Mouse (Mus musculus) intestine, postnatal 0 days (tissue): ENCODE measurements around the gene Casc3. TPM values are rescaled to one million over a fixed set of nuclear protein-coding genes. Genes with fewer than 3 reads are reported as not detected.

Source experiments
- ATAC-seq: fragments of 200-750 bp; cut with Nextera tagmentation; 2 replicates; pipeline ENCODE4 v1.8.0; 2017; ENCODE audit warnings: mild to moderate bottlenecking, moderate TSS enrichment, moderate library complexity
- H3K27ac ChIP-seq: fragments of 300-500 bp; sonication (generic); 2 replicates; pipeline ENCODE4 v1.5.1; 2014; ENCODE audit warnings: mild to moderate bottlenecking, low read depth, low read length, moderate library complexity
- H3K27me3 ChIP-seq: fragments of 300-500 bp; sonication (generic); replicated peaks from 2 replicates; pipeline ENCODE4 v1.6.1; 2014; ENCODE audit warnings: low read length, mixed read lengths; ENCODE audit not compliant: control insufficient read depth, insufficient read depth
- H3K36me3 ChIP-seq: fragments of 300-500 bp; sonication (generic); 2 replicates; pipeline ENCODE4 v1.6.1; 2014; ENCODE audit warnings: mild to moderate bottlenecking, moderate library complexity; ENCODE audit not compliant: control insufficient read depth, insufficient read depth
- H3K4me1 ChIP-seq: fragments of 300-500 bp; sonication (generic); replicated peaks from 2 replicates; pipeline ENCODE4 v1.6.1; 2014; ENCODE audit warnings: antibody characterized with exemption, low read length, mixed read lengths; ENCODE audit not compliant: control insufficient read depth, insufficient read depth
- H3K4me2 ChIP-seq: fragments of 300-500 bp; sonication (generic); replicated peaks from 2 replicates; pipeline ENCODE4 v1.6.1; 2014; ENCODE audit warnings: low read depth, mild to moderate bottlenecking, moderate library complexity
- H3K4me3 ChIP-seq: fragments of 300-500 bp; sonication (generic); 2 replicates; pipeline ENCODE4 v1.5.1; 2014; ENCODE audit warnings: low read depth, low read length
- H3K9ac ChIP-seq: fragments of 300-500 bp; sonication (generic); 2 replicates; pipeline ENCODE4 v1.6.1; 2014; ENCODE audit warnings: mild to moderate bottlenecking, low read depth, low read length
- H3K9me3 ChIP-seq: fragments of 300-500 bp; sonication (generic); 2 replicates; pipeline ENCODE4 v1.6.1; 2016; ENCODE audit warnings: mixed run types; ENCODE audit not compliant: control insufficient read depth
- CTCF ChIP-seq: sonication (generic); IDR thresholded peaks from 2 replicates; pipeline ENCODE4 v1.5.1; 2016; ENCODE audit warnings: low read depth, mild to moderate bottlenecking, control low read depth, antibody characterized with exemption, moderate library complexity
- WGBS: fragments of 180-500 bp; shearing (Covaris S2); extraction: QIAGEN DNeasy Blood & Tissue Kit; methylation state at CpG from one replicate; pipeline ENCODE4 v1.1.7; 2014; 5-methylcytosine and 5-hydroxymethylcytosine counted together
- polyA plus RNA-seq: library from polyadenylated mRNA; unstranded; fragments of >200 nt; fragmentation: Nextera tagmentation; extraction: Ambion mirVana; gene quantifications from 2 replicates; pipeline ENCODE4 v1.2.1, GENCODE M21; 2015

Casc3 gene
- polyA plus RNA-seq, 1 experiment from 2014 or later, result 10.8 TPM

- 0% methylated on average over 20 of the region's 20 CpGs for WGBS
- Histone ChIP-seq H3K4me1 (peaks cover 22% of the 10 kb centered on the region), H3K4me3 (peak overlapping the region; percentile 11; the same call in 1 of the 2 replicates), H3K27me3 (no peaks in the 10 kb centered on the region), H3K4me2 (peak overlapping the region; percentile 56), H3K9me3 (no peaks in the 10 kb centered on the region), H3K27ac (peak overlapping the region; percentile 88), H3K36me3 (no peaks in the 10 kb centered on the region), H3K9ac (peak overlapping the region; percentile 22; the same call in 1 of the 2 replicates)
- peak; percentile 27 for TF ChIP-seq CTCF
- peak; percentile 87 for ATAC-seq
These were observed 21.4 kb upstream of the Casc3 start for GRCm38 (mm10) chr11:98783236-98783696.

GRCm38 (mm10) chr11:98784139-98784538 lies 20.6 kb upstream of the Casc3 start:
- Histone ChIP-seq H3K4me1 (peaks cover 22% of the 10 kb centered on the region), H3K27me3 (no peaks in the 10 kb centered on the region), H3K36me3 (no peaks in the 10 kb centered on the region), H3K4me3 (no peak overlapping the region), H3K27ac (peak overlapping the region; percentile 88), H3K9ac (peak overlapping the region; percentile 22; the same call in 1 of the 2 replicates), H3K4me2 (no peak overlapping the region), H3K9me3 (no peaks in the 10 kb centered on the region)
- whole genome bisulfite sequencing, result 69% methylated on average over 4 of the region's 4 CpGs
- ATAC-seq, result no peak
- no peak for TF ChIP-seq CTCF

- Histone ChIP-seq H3K4me2 (0 out of 2 replicates have a peak overlapping the region, but pooled peaks have one; percentile 49), H3K4me3 (no peak overlapping the region)
These were observed 19.5 kb upstream of the Casc3 start for GRCm38 (mm10) chr11:98785214-98785613.

GRCm38 (mm10) chr11:98785772-98786281 lies 18.9 kb upstream of the Casc3 start:
- Histone ChIP-seq H3K4me3 (no peak overlapping the region), H3K4me1 (peaks cover 22% of the 10 kb centered on the region), H3K27me3 (no peaks in the 10 kb centered on the region), H3K36me3 (no peaks in the 10 kb centered on the region), H3K9me3 (no peaks in the 10 kb centered on the region), H3K27ac (peak overlapping the region; percentile 88), H3K9ac (no peak overlapping the region), H3K4me2 (peak overlapping the region; percentile 49)
- WGBS, result 13% methylated on average over 12 of the region's 12 CpGs
- TF ChIP-seq CTCF, result peak; percentile 77
- no peak for ATAC-seq

More at GRCm38 (mm10) chr11:98785214-98785613, 19.5 kb upstream of the Casc3 start:
- TF ChIP-seq CTCF, result no peak
- Histone ChIP-seq H3K9me3 (no peaks in the 10 kb centered on the region), H3K27me3 (no peaks in the 10 kb centered on the region), H3K9ac (no peak overlapping the region), H3K36me3 (no peaks in the 10 kb centered on the region), H3K4me1 (peaks cover 22% of the 10 kb centered on the region), H3K27ac (peak overlapping the region; percentile 88; the same call in 1 of the 2 replicates)
- 60% methylated on average over 10 of the region's 10 CpGs for WGBS
- no peak for ATAC-seq

- H3K4me1 ChIP-seq, result peaks cover 22% of the 10 kb centered on the region
- peak overlapping the region; percentile 49 for H3K4me2 ChIP-seq
- TF ChIP-seq CTCF, result peak; percentile 91
- H3K27me3 ChIP-seq, result no peaks in the 10 kb centered on the region
- 0 out of 2 replicates have a peak overlapping the region, but pooled peaks have one; percentile 5 for H3K4me3 ChIP-seq
- H3K9me3 ChIP-seq, result no peaks in the 10 kb centered on the region
- peak; percentile 38 for ATAC-seq
- no peak overlapping the region for H3K9ac ChIP-seq
- H3K36me3 ChIP-seq, result no peaks in the 10 kb centered on the region
- WGBS, result 3% methylated on average over 14 of the region's 15 CpGs
- peak overlapping the region; percentile 77 for H3K27ac ChIP-seq
These were observed 18.1 kb upstream of the Casc3 start for GRCm38 (mm10) chr11:98786359-98787214.

- Histone ChIP-seq H3K4me3 (no peak overlapping the region), H3K4me2 (peak overlapping the region; percentile 49), H3K27ac (no peak overlapping the region; the same call in 1 of the 2 replicates), H3K27me3 (no peaks in the 10 kb centered on the region), H3K9me3 (no peaks in the 10 kb centered on the region), H3K4me1 (peaks cover 18% of the 10 kb centered on the region), H3K36me3 (no peaks in the 10 kb centered on the region), H3K9ac (no peak overlapping the region)
- WGBS, result 21% methylated on average over 7 of the region's 7 CpGs
- no peak for ATAC-seq
- TF ChIP-seq CTCF, result no peak
These were observed 17.5 kb upstream of the Casc3 start for GRCm38 (mm10) chr11:98787229-98787628.
